Mouse (Mus musculus) cerebellum, adult 2 months (tissue): ENCODE data around the gene Ebf1.

Source experiments
- CTCF ChIP-seq: fragments of 200-500 bp; IDR thresholded peaks from 2 replicates; pipeline ENCODE4 v1.5.1; 2011; ENCODE audit warnings: low read depth, mild to moderate bottlenecking, control low read depth, low read length, moderate library complexity, borderline replicate concordance; ENCODE audit not compliant: insufficient read depth
- POLR2A ChIP-seq: fragments of 200-500 bp; IDR thresholded peaks from 2 replicates; pipeline ENCODE4 v1.6.1; 2011; ENCODE audit warnings: low read length, control low read depth, borderline replicate concordance; ENCODE audit not compliant: insufficient read depth

- TF ChIP-seq CTCF (no peak), POLR2A (no peak)
These were observed 265.4 kb downstream of the Ebf1 start for GRCm38 (mm10) chr11:44882476-44882970.
